Mouse (Mus musculus): Measurements from ENCODE around the gene Rcbtb1.
"Not testable (repeated sequence)": the region's sequence is repeated elsewhere in the genome, so short reads cannot be mapped to it uniquely, and the experiment has no call there.

Gene Rcbtb1

GRCm38 (mm10) chr14:59274961-59275360 is 74.0 kb downstream of the Rcbtb1 start:
- DNase-seq (ENCODE audit: low read depth, low spot score): not testable (repeated sequence)

Data from 3T3-L1 (cell line).